Mouse (Mus musculus) heart, embryonic 14.5 days (tissue): Measurements from ENCODE around the gene H2-Ob. TPM values are rescaled to one million over a fixed set of nuclear protein-coding genes. Genes with fewer than 3 reads are reported as not detected.
"Not testable (repeated sequence)": the region's sequence is repeated elsewhere in the genome, so short reads cannot be mapped to it uniquely, and the experiment has no call there.

Experiments used
- ATAC-seq: fragments of 200-750 bp; cut with Nextera tagmentation; 2 replicates; pipeline ENCODE4 v1.8.0; 2017; ENCODE audit warnings: low read depth, moderate TSS enrichment; ENCODE audit not compliant: insufficient number of reproducible peaks, insufficient read depth, low FRiP score
- H3K27ac ChIP-seq, 2 experiments: fragments of 200-500 bp in 1 of 2; fragments of 300-500 bp in 1 of 2; sonication (generic) in 1 of 2; replicated peaks in 1 of 2; 2 replicates each; pipeline ENCODE4 v1.5.1; 2012 to 2014; ENCODE audit warnings: low read depth in 2 of 2, low read length in 2 of 2, control low read depth in 1 of 2, mild to moderate bottlenecking in 1 of 2, mixed read lengths in 1 of 2; ENCODE audit not compliant: control insufficient read depth in 1 of 2, insufficient read depth in 1 of 2
- H3K27me3 ChIP-seq: fragments of 300-500 bp; sonication (generic); 2 replicates; pipeline ENCODE4 v1.6.1; 2014; ENCODE audit warnings: mild to moderate bottlenecking, low read length, control low read depth; ENCODE audit not compliant: control insufficient read depth, insufficient read depth
- H3K36me3 ChIP-seq: fragments of 300-500 bp; sonication (generic); 2 replicates; pipeline ENCODE4 v1.6.1; 2014; ENCODE audit warnings: mild to moderate bottlenecking, control low read depth, low read length, mixed read lengths; ENCODE audit not compliant: control insufficient read depth, insufficient read depth
- H3K4me1 ChIP-seq, 2 experiments: fragments of 200-500 bp in 1 of 2; fragments of 300-500 bp in 1 of 2; sonication (generic) in 1 of 2; 2 replicates each; pipeline ENCODE4 v1.6.1; 2012 to 2014; ENCODE audit warnings: low read length in 2 of 2, control low read depth in 1 of 2, mixed read lengths in 1 of 2; ENCODE audit not compliant: control insufficient read depth in 2 of 2, insufficient read depth in 2 of 2
- H3K4me2 ChIP-seq: fragments of 300-500 bp; sonication (generic); 2 replicates; pipeline ENCODE4 v1.6.1; 2014; ENCODE audit warnings: mild to moderate bottlenecking, low read length
- H3K4me3 ChIP-seq, 2 experiments: fragments of 200-500 bp in 1 of 2; fragments of 300-500 bp in 1 of 2; sonication (generic) in 1 of 2; 2 replicates each; pipeline ENCODE4 v1.5.1; 2012 to 2014; ENCODE audit warnings: low read length in 2 of 2, mild to moderate bottlenecking in 2 of 2, control low read depth in 1 of 2, low read depth in 1 of 2, moderate library complexity in 1 of 2; ENCODE audit not compliant: control insufficient read depth in 1 of 2, insufficient read depth in 1 of 2
- H3K9ac ChIP-seq: fragments of 300-500 bp; sonication (generic); 2 replicates; pipeline ENCODE4 v1.6.1; 2014; ENCODE audit warnings: mild to moderate bottlenecking, low read length
- H3K9me3 ChIP-seq: fragments of 300-500 bp; sonication (generic); 2 replicates; pipeline ENCODE4 v1.6.1; 2016; ENCODE audit warnings: low read length, control low read depth; ENCODE audit not compliant: control insufficient read depth
- WGBS: fragments of 180-500 bp; shearing (Covaris S2); extraction: QIAGEN DNeasy Blood & Tissue Kit; methylation state at CpG from one replicate; pipeline ENCODE4 v1.1.7; 2014; 5-methylcytosine and 5-hydroxymethylcytosine counted together
- polyA plus RNA-seq: library from polyadenylated mRNA; unstranded; fragments of >200 nt; fragmentation: Nextera tagmentation; extraction: Ambion mirVana; gene quantifications from 2 replicates; pipeline ENCODE4 v1.2.1, GENCODE M21; 2014

The H2-Ob gene
- polyA plus RNA-seq, 1 experiment from 2014 or later, result not detected

DNA sequence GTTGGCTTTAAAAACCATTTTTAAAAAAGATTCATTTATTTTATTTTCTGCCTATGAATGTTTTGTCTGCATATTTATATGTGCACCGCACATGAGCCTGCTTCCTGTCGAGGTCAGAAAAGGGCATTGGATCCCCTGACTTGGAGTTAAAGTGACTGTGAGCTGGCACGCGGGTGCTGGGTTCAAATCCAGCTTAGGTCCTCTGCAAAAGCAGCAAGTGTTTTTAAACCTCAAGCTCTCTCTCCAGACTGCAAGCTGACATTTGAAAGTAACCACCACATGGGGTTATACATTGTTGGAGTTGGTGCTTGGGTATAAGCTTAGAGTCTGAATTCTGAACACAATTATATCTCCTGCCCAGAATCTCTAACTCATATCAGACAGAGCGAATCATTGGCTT, 20.7 kb upstream of the H2-Ob start:
- no peak overlapping the region for H3K9ac ChIP-seq
- H3K27me3 ChIP-seq, result peaks cover 23% of the 10 kb centered on the region
- no peak overlapping the region for H3K4me2 ChIP-seq
- H3K36me3 ChIP-seq, result no peaks in the 10 kb centered on the region
- no peak for ATAC-seq
- peaks cover 4% of the 10 kb centered on the region; the same call in 1 of the 2 replicates for H3K9me3 ChIP-seq
- WGBS, result 82% methylated on average over 5 of the region's 5 CpGs
- no peak overlapping the region for H3K27ac ChIP-seq
- H3K4me3 ChIP-seq, result no peak overlapping the region
- H3K4me1 ChIP-seq, result no peaks in the 10 kb centered on the region

- no peaks in the 10 kb centered on the region for H3K36me3 ChIP-seq
- no peak overlapping the region for H3K9ac ChIP-seq
- no peak for ATAC-seq
- WGBS, result 83% methylated on average over 11 of the region's 11 CpGs
- no peak overlapping the region for H3K4me3 ChIP-seq
- H3K9me3 ChIP-seq, result peaks cover 4% of the 10 kb centered on the region; the same call in 1 of the 2 replicates
- H3K4me1 ChIP-seq, result no peaks in the 10 kb centered on the region
- no peak overlapping the region for H3K4me2 ChIP-seq
- H3K27ac ChIP-seq, result no peak overlapping the region
- H3K27me3 ChIP-seq, result peaks cover 16% of the 10 kb centered on the region
Observed at GRCm38 (mm10) chr17:34218675-34219074, 20.0 kb upstream of the H2-Ob start.

- H3K4me3 ChIP-seq, H3K27ac ChIP-seq, H3K4me2 ChIP-seq, H3K4me1 ChIP-seq, H3K9me3 ChIP-seq, ATAC-seq, H3K36me3 ChIP-seq, H3K9ac ChIP-seq: not testable (repeated sequence)
- WGBS, result 85% methylated on average over 7 of the region's 11 CpGs
- H3K27me3 ChIP-seq, result peaks cover 12% of the 10 kb centered on the region
Observed at GRCm38 (mm10) chr17:34219096-34219495, 19.6 kb upstream of the H2-Ob start.

DNA sequence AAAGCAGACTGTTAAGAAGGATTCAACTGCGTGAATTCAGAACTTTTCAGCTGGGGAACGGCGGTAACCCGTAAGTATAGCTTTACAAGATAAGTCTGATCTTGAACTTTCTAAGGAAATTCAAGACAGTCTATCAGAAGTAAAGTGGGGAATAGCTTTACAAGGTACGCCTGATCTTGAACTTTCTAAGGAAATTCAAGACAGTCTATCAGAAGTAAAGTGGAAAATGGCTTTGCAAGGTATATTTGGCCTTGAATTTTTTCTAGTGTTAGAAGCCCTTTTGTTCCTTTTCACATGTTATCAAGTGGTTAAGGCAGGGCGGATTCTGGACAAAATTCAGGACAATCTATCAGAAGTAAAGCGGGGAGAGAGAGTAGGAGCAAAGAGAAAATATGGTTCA, 18.9 kb upstream of the H2-Ob start:
- 89% methylated on average over 3 of the region's 7 CpGs for WGBS
- H3K27me3 ChIP-seq, H3K4me2 ChIP-seq, H3K4me1 ChIP-seq, H3K9ac ChIP-seq, ATAC-seq, H3K36me3 ChIP-seq, H3K27ac ChIP-seq, H3K4me3 ChIP-seq, H3K9me3 ChIP-seq: not testable (repeated sequence)

GRCm38 (mm10) chr17:34220401-34220800, 18.3 kb upstream of the H2-Ob start:
- 94% methylated on average over 5 of the region's 16 CpGs for WGBS

GRCm38 (mm10) chr17:34224816-34225215, 13.9 kb upstream of the H2-Ob start:
- H3K27me3 ChIP-seq, result no peaks in the 10 kb centered on the region
- WGBS, result 89% methylated on average over 3 of the region's 3 CpGs
- no peak for ATAC-seq
- H3K27ac ChIP-seq, result no peak overlapping the region
- no peaks in the 10 kb centered on the region for H3K36me3 ChIP-seq
- no peak overlapping the region for H3K9ac ChIP-seq
- no peaks in the 10 kb centered on the region for H3K4me1 ChIP-seq
- H3K9me3 ChIP-seq, result peaks cover 8% of the 10 kb centered on the region; the same call in 1 of the 2 replicates
- no peak overlapping the region for H3K4me2 ChIP-seq
- H3K4me3 ChIP-seq, result no peak overlapping the region

More at GRCm38 (mm10) chr17:34220401-34220800, 18.3 kb upstream of the H2-Ob start:
- H3K9me3 ChIP-seq, result peaks cover 10% of the 10 kb centered on the region
- not testable (repeated sequence) for H3K27ac ChIP-seq, ATAC-seq, H3K9ac ChIP-seq, H3K36me3 ChIP-seq, H3K4me1 ChIP-seq, H3K27me3 ChIP-seq, H3K4me3 ChIP-seq, H3K4me2 ChIP-seq

DNA sequence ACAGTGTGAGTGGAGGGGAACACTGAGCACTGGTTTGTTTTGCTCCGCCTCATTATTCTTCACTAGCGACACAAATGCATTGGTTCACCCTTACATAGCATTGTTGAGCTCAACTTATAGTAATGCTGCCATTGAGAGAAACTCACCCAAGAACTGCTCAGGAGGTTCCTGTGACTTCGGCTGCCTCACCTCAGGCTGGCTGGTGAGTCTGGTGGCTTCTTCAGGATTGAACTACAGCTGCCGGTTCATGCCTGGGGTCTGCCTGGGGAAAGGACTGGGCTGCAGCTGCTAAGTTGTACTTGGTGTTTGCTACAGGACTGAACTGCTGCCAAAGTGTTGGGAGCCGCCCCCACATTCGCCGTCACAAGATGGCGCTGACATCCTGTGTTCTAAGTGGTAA, 13.3 kb upstream of the H2-Ob start:
- no peak for ATAC-seq
- Histone ChIP-seq H3K9me3 (peaks cover 8% of the 10 kb centered on the region; the same call in 1 of the 2 replicates), H3K36me3 (no peaks in the 10 kb centered on the region)

DNA sequence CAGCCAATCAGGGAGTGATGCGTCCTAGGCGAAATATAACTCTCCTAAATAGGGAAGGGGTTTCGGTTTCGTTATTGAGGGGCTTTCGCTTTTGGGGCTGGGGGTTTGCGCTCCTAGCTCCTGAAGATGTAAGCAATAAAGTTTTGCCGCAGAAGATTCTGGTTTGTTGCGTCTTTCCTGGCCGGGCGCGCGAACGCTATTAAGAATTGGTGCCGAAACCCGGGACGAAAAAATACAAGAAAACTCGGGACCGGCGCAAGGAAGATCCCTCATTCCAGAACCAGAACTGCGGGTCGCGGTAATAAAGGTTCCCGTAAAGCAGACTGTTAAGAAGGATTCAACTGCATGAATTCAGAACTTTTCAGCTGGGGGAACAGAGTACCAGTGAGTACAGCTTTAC, 12.8 kb upstream of the H2-Ob start:
- H3K36me3 ChIP-seq, H3K4me2 ChIP-seq, H3K4me1 ChIP-seq, H3K27me3 ChIP-seq, H3K9me3 ChIP-seq, H3K27ac ChIP-seq, H3K4me3 ChIP-seq, H3K9ac ChIP-seq, ATAC-seq: not testable (repeated sequence)
- WGBS, result 92% methylated on average over 13 of the region's 23 CpGs

More for the DNA sequence above, 13.3 kb upstream of the H2-Ob start:
- Histone ChIP-seq H3K27me3 (no peaks in the 10 kb centered on the region), H3K4me3 (no peak overlapping the region), H3K9ac (no peak overlapping the region), H3K27ac (no peak overlapping the region), H3K4me2 (no peak overlapping the region), H3K4me1 (no peaks in the 10 kb centered on the region)
- 93% methylated on average over 8 of the region's 8 CpGs for WGBS
